Mouse (Mus musculus) midbrain, embryonic 16.5 days (tissue): ENCODE data around the gene Gm49342. TPM values are rescaled to one million over a fixed set of nuclear protein-coding genes. Genes with fewer than 3 reads are reported as not detected.
"Not testable (repeated sequence)": the region's sequence is repeated elsewhere in the genome, so short reads cannot be mapped to it uniquely, and the experiment has no call there.

Experiments
- ATAC-seq: fragments of 200-750 bp; cut with Nextera tagmentation; 2 replicates; pipeline ENCODE4 v1.8.0; 2017; ENCODE audit warnings: moderate TSS enrichment
- H3K27ac ChIP-seq: fragments of 300-500 bp; sonication (generic); 2 replicates; pipeline ENCODE4 v1.5.1; 2014; ENCODE audit warnings: mild to moderate bottlenecking, low read length, mixed read lengths
- H3K27me3 ChIP-seq: fragments of 300-500 bp; sonication (generic); 2 replicates; pipeline ENCODE4 v1.6.1; 2014; ENCODE audit warnings: low read depth, low read length, mixed read lengths; ENCODE audit not compliant: control insufficient read depth, insufficient read depth
- H3K36me3 ChIP-seq: fragments of 300-500 bp; sonication (generic); 2 replicates; pipeline ENCODE4 v1.6.1; 2014; ENCODE audit warnings: mild to moderate bottlenecking, low read length, moderate library complexity, mixed read lengths; ENCODE audit not compliant: control insufficient read depth, insufficient read depth
- H3K4me1 ChIP-seq: fragments of 300-500 bp; sonication (generic); 2 replicates; pipeline ENCODE4 v1.6.1; 2014; ENCODE audit warnings: mild to moderate bottlenecking, low read length, mixed read lengths; ENCODE audit not compliant: control insufficient read depth, insufficient read depth
- H3K4me2 ChIP-seq: fragments of 300-500 bp; sonication (generic); 2 replicates; pipeline ENCODE4 v1.6.1; 2014; ENCODE audit warnings: mild to moderate bottlenecking, low read length, mixed read lengths
- H3K4me3 ChIP-seq: fragments of 300-500 bp; sonication (generic); 2 replicates; pipeline ENCODE4 v1.5.1; 2014; ENCODE audit warnings: low read depth, mild to moderate bottlenecking, low read length, moderate library complexity, mixed read lengths
- H3K9ac ChIP-seq: fragments of 300-500 bp; sonication (generic); 2 replicates; pipeline ENCODE4 v1.6.1; 2014; ENCODE audit warnings: low read depth, low read length, mixed read lengths
- H3K9me3 ChIP-seq: fragments of 300-500 bp; sonication (generic); replicated peaks from 2 replicates; pipeline ENCODE4 v1.6.1; 2014; ENCODE audit warnings: mild to moderate bottlenecking, low read length, mixed read lengths; ENCODE audit not compliant: control insufficient read depth, poor library complexity, severe bottlenecking
- WGBS: fragments of 180-500 bp; shearing (Covaris S2); extraction: QIAGEN DNeasy Blood & Tissue Kit; methylation state at CpG from one replicate; pipeline ENCODE4 v1.1.7; 2014; 5-methylcytosine and 5-hydroxymethylcytosine counted together
- polyA plus RNA-seq: library from polyadenylated mRNA; unstranded; fragments of >200 nt; fragmentation: Nextera tagmentation; extraction: Ambion mirVana; gene quantifications from 2 replicates; pipeline ENCODE4 v1.2.1, GENCODE M21; 2015

Gm49342 gene
- not detected in 2 replicates for polyA plus RNA-seq

- H3K27ac ChIP-seq, result peak within 1 kb of the TSS; percentile 85
- ATAC-seq, result peak; percentile 98
- H3K36me3 ChIP-seq, result no peaks in the 10 kb centered on the region
- H3K4me2 ChIP-seq, result peak within 1 kb of the TSS; percentile 75
- 16% methylated on average over 31 of the region's 31 CpGs for WGBS
- H3K9me3 ChIP-seq, result no peaks in the 10 kb centered on the region
- peak within 1 kb of the TSS; percentile 69 for H3K9ac ChIP-seq
- no peaks in the 10 kb centered on the region for H3K27me3 ChIP-seq
- H3K4me1 ChIP-seq, result peaks cover 7% of the 10 kb centered on the region
- H3K4me3 ChIP-seq, result peak within 1 kb of the TSS; percentile 43
Observed at GRCm38 (mm10) chr14:50943932-50944667, at the start of gene Gm49342. Gene Gm49342 (plus strand): TSS chr14:50944517.

GRCm38 (mm10) chr14:50895407-50895806 lies 48.9 kb upstream of the Gm49342 start:
- Histone ChIP-seq H3K4me3 (no peak overlapping the region), H3K9ac (no peak overlapping the region), H3K4me2 (no peak overlapping the region), H3K27ac (no peak overlapping the region), H3K36me3 (no peaks in the 10 kb centered on the region), H3K4me1 (peaks cover 12% of the 10 kb centered on the region), H3K27me3 (no peaks in the 10 kb centered on the region; the same call in 1 of the 2 replicates), H3K9me3 (no peaks in the 10 kb centered on the region)
- no peak for ATAC-seq

GRCm38 (mm10) chr14:50895985-50896746 lies 48.2 kb upstream of the Gm49342 start:
- Histone ChIP-seq H3K36me3 (no peaks in the 10 kb centered on the region), H3K9me3 (no peaks in the 10 kb centered on the region), H3K4me2 (peak overlapping the region; percentile 65), H3K4me1 (peaks cover 12% of the 10 kb centered on the region), H3K27me3 (no peaks in the 10 kb centered on the region; the same call in 1 of the 2 replicates), H3K9ac (peak overlapping the region; percentile 64), H3K4me3 (peak overlapping the region; percentile 41), H3K27ac (peak overlapping the region; percentile 28)
- peak; percentile 64 for ATAC-seq
- WGBS, result 15% methylated on average over 19 of the region's 19 CpGs

- Histone ChIP-seq H3K36me3 (no peaks in the 10 kb centered on the region), H3K4me3 (peak overlapping the region; percentile 41), H3K27me3 (no peaks in the 10 kb centered on the region; the same call in 1 of the 2 replicates), H3K4me2 (peak overlapping the region; percentile 65), H3K4me1 (peaks cover 12% of the 10 kb centered on the region), H3K9me3 (no peaks in the 10 kb centered on the region), H3K27ac (peak overlapping the region; percentile 28), H3K9ac (peak overlapping the region; percentile 64)
- WGBS, result 16% methylated on average over 23 of the region's 23 CpGs
- ATAC-seq, result peak; percentile 90
Observed at GRCm38 (mm10) chr14:50896747-50897373, 47.5 kb upstream of the Gm49342 start.

- Histone ChIP-seq H3K9ac (peak within 1 kb of the TSS; percentile 64), H3K36me3 (no peaks in the 10 kb centered on the region), H3K27ac (peak within 1 kb of the TSS; percentile 28), H3K4me3 (peak within 1 kb of the TSS; percentile 41), H3K9me3 (no peaks in the 10 kb centered on the region), H3K4me1 (peaks cover 12% of the 10 kb centered on the region), H3K27me3 (no peaks in the 10 kb centered on the region; the same call in 1 of the 2 replicates), H3K4me2 (peak within 1 kb of the TSS; percentile 65)
- WGBS, result 42% methylated on average over 7 of the region's 7 CpGs
- ATAC-seq, result peak; percentile 54
Observed at GRCm38 (mm10) chr14:50897374-50897765, 46.9 kb upstream of the Gm49342 start, which contains the start of gene Klhl33. Gene Klhl33 (minus strand): TSS chr14:50897507.

GRCm38 (mm10) chr14:50897992-50898391 lies 46.3 kb upstream of the Gm49342 start:
- not testable (repeated sequence) for H3K4me2 ChIP-seq, H3K27ac ChIP-seq, H3K9ac ChIP-seq, H3K36me3 ChIP-seq, ATAC-seq, H3K4me3 ChIP-seq, H3K27me3 ChIP-seq, H3K9me3 ChIP-seq
- 91% methylated on average over 2 of the region's 2 CpGs for WGBS
- peaks cover 12% of the 10 kb centered on the region for H3K4me1 ChIP-seq

GRCm38 (mm10) chr14:50903973-50904827 lies 40.1 kb upstream of the Gm49342 start:
- 2% methylated on average over 26 of the region's 26 CpGs for WGBS
- ATAC-seq, result peak; percentile 90
- H3K27ac ChIP-seq, result peak overlapping the region; percentile 68

GRCm38 (mm10) chr14:50904828-50905129 lies 39.5 kb upstream of the Gm49342 start:
- H3K4me1 ChIP-seq, result peaks cover 3% of the 10 kb centered on the region; the same call in 1 of the 2 replicates
- no peaks in the 10 kb centered on the region for H3K27me3 ChIP-seq
- WGBS, result 87% methylated on average over 4 of the region's 4 CpGs
- H3K27ac ChIP-seq, result no peak overlapping the region
- no peak for ATAC-seq
- no peak overlapping the region for H3K9ac ChIP-seq
- no peak overlapping the region for H3K4me2 ChIP-seq
- no peaks in the 10 kb centered on the region for H3K36me3 ChIP-seq
- no peak overlapping the region for H3K4me3 ChIP-seq
- no peaks in the 10 kb centered on the region for H3K9me3 ChIP-seq

More at GRCm38 (mm10) chr14:50903973-50904827, 40.1 kb upstream of the Gm49342 start:
- Histone ChIP-seq H3K9ac (peak overlapping the region; percentile 70), H3K27me3 (no peaks in the 10 kb centered on the region), H3K9me3 (no peaks in the 10 kb centered on the region), H3K4me1 (peaks cover 3% of the 10 kb centered on the region; the same call in 1 of the 2 replicates), H3K36me3 (no peaks in the 10 kb centered on the region), H3K4me2 (peak overlapping the region; percentile 60), H3K4me3 (peak overlapping the region; percentile 36)
